Mouse (Mus musculus): ENCODE measurements at regions not wholly inside any gene's neighbourhood (a gene's known extent, or its start where the extent isn't known, plus 50 kb on each side); places are given as distances from the start of the nearest gene placed in this dataset.
"Not testable (repeated sequence)": the region's sequence is repeated elsewhere in the genome, so short reads cannot be mapped to it uniquely, and the experiment has no call there.

DNA sequence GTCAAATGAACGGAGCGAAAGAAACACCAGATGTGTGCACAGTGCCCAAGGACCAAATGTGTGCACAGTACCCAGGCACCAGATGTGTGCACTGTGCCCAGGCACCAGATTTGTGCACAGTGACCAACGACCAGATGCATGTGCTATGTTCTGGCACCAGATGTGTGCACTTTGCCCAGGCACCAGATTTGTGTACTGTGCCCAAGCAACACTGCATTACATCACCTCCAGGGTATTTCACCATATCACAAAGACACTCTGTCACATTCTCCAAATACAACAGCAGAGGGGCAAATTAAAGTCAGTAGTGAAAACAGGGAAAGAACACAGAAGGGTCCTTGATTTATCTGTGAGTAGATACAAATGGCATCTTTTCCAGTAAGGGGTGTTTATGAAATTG lies 93.4 kb downstream of the Mettl4 start:
- Histone ChIP-seq H3K27ac (ENCODE audit: low read depth, low read length) (no peak overlapping the region), H3K9me3 (replicated peaks; ENCODE audit: control insufficient read depth, low read length) (no peaks in the 10 kb centered on the region), H3K4me1 (ENCODE audit: control insufficient read depth, insufficient read depth, low read length) (no peaks in the 10 kb centered on the region), H3K4me3 (ENCODE audit: low read depth, low read length) (no peak overlapping the region), H3K4me2 (no peak overlapping the region), H3K27me3 (ENCODE audit: control insufficient read depth, insufficient read depth, low read length) (no peaks in the 10 kb centered on the region), H3K36me3 (ENCODE audit: control insufficient read depth, insufficient read depth, low read length) (no peaks in the 10 kb centered on the region), H3K9ac (ENCODE audit: low read depth, low read length) (no peak overlapping the region)
- 0 out of 2 replicates have a peak, but pooled peaks have one; percentile 35 for ATAC-seq (replicated peaks; ENCODE audit: insufficient number of reproducible peaks, low FRiP score, low TSS enrichment)
- whole genome bisulfite sequencing (ENCODE audit: insufficient replicate concordance), result 72% methylated on average over 3 of the region's 3 CpGs

DNA sequence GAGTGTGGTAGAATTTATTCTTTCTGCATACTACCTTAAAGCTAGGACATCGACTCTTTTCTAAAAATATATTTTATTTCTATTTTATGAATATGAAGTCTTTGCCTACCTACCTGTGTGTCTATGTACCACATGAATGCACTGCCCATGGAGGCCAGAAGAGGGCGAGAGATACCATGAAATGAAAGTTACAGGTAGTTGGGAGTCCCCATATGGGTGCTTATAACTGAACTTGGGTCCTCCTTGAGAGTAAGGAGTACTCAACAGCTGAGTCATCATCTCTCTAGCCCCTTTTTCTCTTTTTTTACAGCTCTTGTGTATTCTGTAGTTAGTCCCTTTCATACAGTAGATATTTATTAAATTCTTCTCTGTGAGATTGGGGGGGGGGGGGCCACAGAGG lies 94.3 kb downstream of the Mettl4 start:
- no peaks in the 10 kb centered on the region for H3K36me3 ChIP-seq (ENCODE audit: control insufficient read depth, insufficient read depth, low read length)
- ATAC-seq (replicated peaks; ENCODE audit: insufficient number of reproducible peaks, low FRiP score, low TSS enrichment), result no peak
- no peak overlapping the region for H3K4me3 ChIP-seq (ENCODE audit: low read depth, low read length)
- no peaks in the 10 kb centered on the region for H3K4me1 ChIP-seq (ENCODE audit: control insufficient read depth, insufficient read depth, low read length)
- H3K9ac ChIP-seq (ENCODE audit: low read depth, low read length), result no peak overlapping the region
- 73% methylated on average over 2 of the region's 2 CpGs for WGBS (ENCODE audit: insufficient replicate concordance)
- H3K4me2 ChIP-seq, result no peak overlapping the region
- H3K27ac ChIP-seq (ENCODE audit: low read depth, low read length), result no peak overlapping the region
- H3K9me3 ChIP-seq (replicated peaks; ENCODE audit: control insufficient read depth, low read length), result no peaks in the 10 kb centered on the region
- no peaks in the 10 kb centered on the region for H3K27me3 ChIP-seq (ENCODE audit: control insufficient read depth, insufficient read depth, low read length)

DNA sequence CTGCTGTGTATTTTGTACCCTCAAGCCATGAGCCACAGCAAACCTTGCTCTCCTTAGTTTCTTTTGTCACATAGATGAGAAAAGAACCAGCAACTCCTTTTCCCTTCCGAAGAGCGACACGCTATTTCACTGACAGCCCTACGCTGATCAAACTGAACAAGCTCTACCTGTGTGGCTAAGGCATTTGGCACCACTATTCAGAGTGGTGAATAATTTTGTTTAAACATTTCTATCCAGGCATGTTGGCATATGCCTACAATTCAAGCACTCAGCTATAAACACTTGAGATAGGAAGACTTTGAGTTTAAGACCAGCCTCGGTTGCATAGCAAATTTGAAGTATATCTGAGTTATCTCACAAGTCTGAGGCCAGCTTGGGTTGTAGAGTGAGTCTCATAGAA lies 95.2 kb downstream of the Mettl4 start:
- no peak overlapping the region for H3K9ac ChIP-seq (ENCODE audit: low read depth, low read length)
- no peak for ATAC-seq (replicated peaks; ENCODE audit: insufficient number of reproducible peaks, low FRiP score, low TSS enrichment)
- no peaks in the 10 kb centered on the region for H3K36me3 ChIP-seq (ENCODE audit: control insufficient read depth, insufficient read depth, low read length)
- H3K4me3 ChIP-seq (ENCODE audit: low read depth, low read length), result no peak overlapping the region
- no peaks in the 10 kb centered on the region for H3K9me3 ChIP-seq (replicated peaks; ENCODE audit: control insufficient read depth, low read length)
- H3K27me3 ChIP-seq (ENCODE audit: control insufficient read depth, insufficient read depth, low read length), result no peaks in the 10 kb centered on the region
- no peaks in the 10 kb centered on the region for H3K4me1 ChIP-seq (ENCODE audit: control insufficient read depth, insufficient read depth, low read length)
- H3K27ac ChIP-seq (ENCODE audit: low read depth, low read length), result no peak overlapping the region
- WGBS (ENCODE audit: insufficient replicate concordance), result 87% methylated on average over 5 of the region's 5 CpGs
- no peak overlapping the region for H3K4me2 ChIP-seq

DNA sequence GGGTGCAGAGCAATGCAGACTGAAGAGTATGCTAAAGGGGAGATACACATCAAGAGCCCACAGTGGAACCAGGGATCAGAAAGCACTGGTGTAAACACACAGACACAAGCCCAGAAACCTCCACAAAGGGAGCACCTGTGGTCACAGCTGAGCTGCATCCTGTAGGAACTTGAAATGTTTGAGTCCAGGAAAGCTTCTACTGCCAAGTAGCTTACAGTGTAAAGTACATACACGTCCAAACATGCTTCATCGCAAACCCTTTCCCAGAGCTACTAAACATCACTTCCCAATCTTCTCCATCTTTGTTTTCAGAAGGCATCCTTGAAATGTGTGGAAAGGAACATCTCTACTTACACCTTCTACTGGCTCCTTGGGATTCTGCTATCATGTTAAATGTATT lies 97.4 kb downstream of the Mettl4 start:
- H3K36me3 ChIP-seq (ENCODE audit: control insufficient read depth, insufficient read depth, low read length), result no peaks in the 10 kb centered on the region
- WGBS (ENCODE audit: insufficient replicate concordance), result 81% methylated on average over 2 of the region's 2 CpGs
- no peaks in the 10 kb centered on the region for H3K27me3 ChIP-seq (ENCODE audit: control insufficient read depth, insufficient read depth, low read length)
- H3K4me3 ChIP-seq (ENCODE audit: low read depth, low read length), result no peak overlapping the region
- H3K9ac ChIP-seq (ENCODE audit: low read depth, low read length), result no peak overlapping the region
- no peak for ATAC-seq (replicated peaks; ENCODE audit: insufficient number of reproducible peaks, low FRiP score, low TSS enrichment)
- H3K27ac ChIP-seq (ENCODE audit: low read depth, low read length), result no peak overlapping the region
- no peaks in the 10 kb centered on the region for H3K9me3 ChIP-seq (replicated peaks; ENCODE audit: control insufficient read depth, low read length)
- no peak overlapping the region for H3K4me2 ChIP-seq
- no peaks in the 10 kb centered on the region for H3K4me1 ChIP-seq (ENCODE audit: control insufficient read depth, insufficient read depth, low read length)

DNA sequence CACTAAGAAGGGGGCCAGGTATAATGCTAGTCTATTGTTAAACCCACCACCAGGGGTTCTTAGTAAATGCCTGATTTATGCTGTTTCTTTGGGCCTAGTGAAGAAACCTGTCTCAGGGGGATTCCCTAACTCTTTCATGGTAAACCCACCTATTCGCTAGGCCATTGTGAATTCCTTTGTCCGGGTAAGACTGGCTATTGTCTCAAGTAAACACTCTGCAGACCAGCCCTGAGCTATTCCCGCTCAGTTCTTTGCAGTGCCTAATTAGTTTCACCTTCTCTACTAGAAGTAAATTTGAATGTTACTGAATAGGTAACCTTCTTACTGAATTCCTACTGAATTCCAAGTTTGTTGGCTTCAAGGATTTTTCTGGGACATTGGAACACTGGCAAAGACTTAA lies 98.3 kb downstream of the Mettl4 start:
- not testable (repeated sequence) for H3K36me3 ChIP-seq (ENCODE audit: control insufficient read depth, insufficient read depth, low read length); H3K9ac ChIP-seq (ENCODE audit: low read depth, low read length); H3K4me1 ChIP-seq (ENCODE audit: control insufficient read depth, insufficient read depth, low read length); ATAC-seq (replicated peaks; ENCODE audit: insufficient number of reproducible peaks, low FRiP score, low TSS enrichment); H3K27me3 ChIP-seq (ENCODE audit: control insufficient read depth, insufficient read depth, low read length); H3K4me2 ChIP-seq; H3K27ac ChIP-seq (ENCODE audit: low read depth, low read length); H3K4me3 ChIP-seq (ENCODE audit: low read depth, low read length); H3K9me3 ChIP-seq (replicated peaks; ENCODE audit: control insufficient read depth, low read length)
- WGBS (ENCODE audit: insufficient replicate concordance), result 60% methylated on average over 3 of the region's 3 CpGs
